Mouse (Mus musculus) ES-E14 (cell line): ENCODE results near the gene Spg11.

Experiments used
- CHD2 ChIP-seq: IDR thresholded peaks from 2 replicates; pipeline ENCODE4 v1.6.1; 2014; ENCODE audit warnings: mild to moderate bottlenecking, low read depth, low read length, inconsistent platforms
- MAFK ChIP-seq: IDR thresholded peaks from 2 replicates; pipeline ENCODE4 v1.6.1; 2014; ENCODE audit warnings: mild to moderate bottlenecking, low read depth, low read length, inconsistent platforms; ENCODE audit not compliant: insufficient read depth
- ZC3H11A ChIP-seq: IDR thresholded peaks from 2 replicates; pipeline ENCODE4 v1.6.1; 2012; ENCODE audit warnings: low read depth, mild to moderate bottlenecking, inconsistent platforms, low read length, borderline replicate concordance
- ZNF384 ChIP-seq: IDR thresholded peaks from 2 replicates; pipeline ENCODE4 v1.6.1; 2012; ENCODE audit warnings: low read depth, low read length, inconsistent platforms

DNA sequence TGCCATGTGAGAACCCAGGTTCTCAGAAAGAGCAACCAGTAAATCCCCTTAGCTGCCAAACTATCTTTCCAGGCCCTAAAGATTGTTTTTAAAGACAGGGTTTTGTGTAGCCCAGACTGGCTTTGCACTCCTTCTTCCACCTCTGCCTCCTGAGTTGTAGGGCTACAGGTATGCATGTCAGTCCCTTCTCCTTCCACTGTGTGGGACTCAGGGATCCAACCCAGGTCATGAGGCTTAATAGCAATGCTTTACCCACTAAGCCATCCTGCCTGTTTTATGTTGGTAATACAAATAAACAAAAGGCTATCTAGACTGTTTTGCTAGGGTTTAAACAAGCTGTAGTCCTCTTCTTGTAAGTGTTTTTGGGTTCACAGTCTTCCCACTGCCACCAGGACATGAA is 39.4 kb upstream of the Spg11 start:
- TF ChIP-seq ZC3H11A (no peak), CHD2 (no peak), MAFK (no peak), ZNF384 (no peak)
